Mouse (Mus musculus) stomach, embryonic 15.5 days (tissue): Measurements from ENCODE around the gene Iars2. TPM values are rescaled to one million over a fixed set of nuclear protein-coding genes. Genes with fewer than 3 reads are reported as not detected.

Source experiments
- ATAC-seq: fragments of 200-750 bp; cut with Nextera tagmentation; 2 replicates; pipeline ENCODE4 v1.8.0; 2017; ENCODE audit warnings: low read depth, moderate number of reproducible peaks, moderate TSS enrichment; ENCODE audit not compliant: insufficient read depth, low FRiP score
- H3K27ac ChIP-seq: fragments of 300-500 bp; sonication (generic); 2 replicates; pipeline ENCODE4 v1.5.1; 2015; ENCODE audit warnings: mild to moderate bottlenecking, inconsistent platforms
- H3K27me3 ChIP-seq: fragments of 300-500 bp; sonication (generic); replicated peaks from 2 replicates; pipeline ENCODE4 v1.6.1; 2015; ENCODE audit warnings: inconsistent platforms
- H3K36me3 ChIP-seq: fragments of 300-500 bp; sonication (generic); 2 replicates; pipeline ENCODE4 v1.6.1; 2015; ENCODE audit warnings: inconsistent platforms
- H3K4me1 ChIP-seq: fragments of 300-500 bp; sonication (generic); 2 replicates; pipeline ENCODE4 v1.6.1; 2015; ENCODE audit warnings: inconsistent platforms
- H3K4me2 ChIP-seq: fragments of 300-500 bp; sonication (generic); 2 replicates; pipeline ENCODE4 v1.6.1; 2015; ENCODE audit warnings: mild to moderate bottlenecking, inconsistent platforms
- H3K4me3 ChIP-seq: fragments of 300-500 bp; sonication (generic); replicated peaks from 2 replicates; pipeline ENCODE4 v1.5.1; 2015; ENCODE audit warnings: inconsistent platforms
- H3K9ac ChIP-seq: fragments of 300-500 bp; sonication (generic); 2 replicates; pipeline ENCODE4 v1.6.1; 2015; ENCODE audit warnings: inconsistent platforms
- H3K9me3 ChIP-seq: fragments of 300-500 bp; sonication (generic); 2 replicates; pipeline ENCODE4 v1.6.1; 2016; ENCODE audit warnings: inconsistent platforms
- WGBS: fragments of 180-500 bp; shearing (Covaris S2); methylation state at CpG from one replicate; pipeline ENCODE4 v1.1.7; 2015; 5-methylcytosine and 5-hydroxymethylcytosine counted together
- polyA plus RNA-seq: library from polyadenylated mRNA; unstranded; fragments of >200 nt; fragmentation: Nextera tagmentation; extraction: Ambion mirVana; gene quantifications from 2 replicates; pipeline ENCODE4 v1.2.1, GENCODE M21; 2015

The Iars2 gene
- polyA plus RNA-seq, 1 experiment from 2014 or later = 35.5 TPM

DNA sequence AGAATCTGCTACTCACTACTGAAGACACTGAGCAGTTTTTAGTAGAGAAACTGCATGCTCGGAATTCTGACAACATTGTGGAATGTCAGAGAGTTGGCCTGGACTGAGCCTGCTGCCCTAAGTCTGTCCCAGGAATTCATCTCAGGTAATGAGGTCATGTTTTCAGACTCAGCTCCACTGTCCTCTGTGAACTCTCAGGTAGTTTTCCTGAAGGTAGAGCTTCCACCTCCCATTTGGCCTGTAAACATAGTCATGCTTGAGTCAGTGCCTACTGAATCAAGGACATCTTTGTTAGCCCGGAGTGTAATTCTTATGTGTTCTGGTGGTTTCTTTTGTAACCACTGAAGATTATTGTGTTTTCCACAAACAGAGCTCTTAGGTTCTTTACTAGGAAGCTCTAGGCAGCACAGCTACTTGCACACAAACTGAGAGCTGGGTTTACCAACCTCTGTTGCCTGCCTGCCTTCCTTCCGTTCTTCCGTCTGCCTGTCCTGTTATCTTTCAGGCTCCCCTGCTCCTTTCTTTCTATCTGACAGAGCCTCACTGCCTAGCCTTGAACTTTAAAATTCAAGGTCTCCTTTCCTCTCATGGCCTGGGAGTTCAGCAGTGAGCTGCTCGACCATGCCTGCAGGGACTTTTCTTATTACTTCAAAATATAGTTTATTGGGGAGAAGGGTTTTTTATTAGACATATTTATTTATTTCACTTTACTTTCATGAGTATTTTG, 54.2 kb downstream of the Iars2 start:
- Histone ChIP-seq H3K36me3 (peaks cover 35% of the 10 kb centered on the region), H3K9me3 (no peaks in the 10 kb centered on the region), H3K9ac (no peak overlapping the region), H3K4me1 (no peaks in the 10 kb centered on the region), H3K4me3 (no peak overlapping the region), H3K27me3 (no peaks in the 10 kb centered on the region), H3K27ac (no peak overlapping the region), H3K4me2 (no peak overlapping the region)
- ATAC-seq = no peak
- WGBS = 78% methylated on average over 5 of the region's 5 CpGs

DNA sequence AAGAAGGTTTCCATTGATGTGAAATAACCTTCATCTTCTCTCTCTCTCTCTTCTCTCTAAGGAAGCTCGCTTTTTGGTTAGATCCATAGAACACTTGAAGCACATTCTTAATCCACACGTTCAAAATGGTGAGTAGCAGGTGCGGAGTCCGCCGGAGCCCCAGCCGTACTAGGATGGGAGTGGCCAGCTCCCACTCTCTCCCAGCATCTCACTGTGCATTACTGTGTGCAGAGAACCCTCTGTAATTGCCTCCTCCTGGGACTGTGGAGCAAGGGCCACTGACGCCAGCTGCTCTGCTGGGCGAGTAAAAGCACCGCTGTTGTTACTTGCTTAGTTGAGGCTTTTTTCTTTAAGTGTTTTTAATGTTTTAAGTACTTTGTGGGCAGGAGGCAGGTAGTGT, 57.8 kb downstream of the Iars2 start:
- Histone ChIP-seq H3K4me1 (no peaks in the 10 kb centered on the region), H3K27me3 (no peaks in the 10 kb centered on the region), H3K4me3 (no peak overlapping the region), H3K27ac (no peak overlapping the region), H3K9me3 (no peaks in the 10 kb centered on the region), H3K4me2 (no peak overlapping the region), H3K9ac (no peak overlapping the region), H3K36me3 (peaks cover 21% of the 10 kb centered on the region; the same call in 1 of the 2 replicates)
- no peak for ATAC-seq
- 91% methylated on average over 9 of the region's 9 CpGs for WGBS

DNA sequence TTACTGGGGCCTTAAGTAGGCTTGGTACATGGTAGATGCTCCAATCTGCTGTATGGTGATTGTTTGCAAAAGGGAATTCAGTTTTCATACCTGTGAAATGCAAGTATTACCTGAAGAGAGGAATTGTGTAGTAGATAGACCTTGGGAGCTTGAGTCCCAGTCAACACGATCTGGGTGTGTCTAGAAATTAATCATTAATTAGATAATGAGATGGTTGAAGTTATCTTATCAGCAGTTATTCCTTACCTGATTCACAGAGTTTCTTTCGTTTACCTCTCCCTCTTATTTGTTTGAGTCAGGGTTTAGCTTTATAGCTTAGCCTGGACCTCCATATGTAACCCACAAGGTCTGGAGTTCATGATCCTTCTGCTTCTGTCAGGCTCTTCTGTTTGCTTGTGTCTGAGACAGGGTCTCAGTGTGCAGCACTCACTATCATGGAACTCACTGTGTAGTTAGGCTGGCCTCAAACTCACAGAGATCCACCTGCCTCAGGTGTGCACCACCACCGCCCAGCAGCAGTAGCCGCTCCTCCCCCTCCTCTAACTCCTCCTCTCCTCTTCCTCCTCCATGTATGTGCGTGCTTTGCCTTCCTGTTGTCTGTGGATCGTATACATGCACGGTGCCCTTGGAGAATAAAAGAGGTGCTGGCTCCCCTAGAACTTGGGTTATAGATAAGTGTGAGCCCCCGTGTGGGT, 58.6 kb downstream of the Iars2 start:
- no peaks in the 10 kb centered on the region for H3K27me3 ChIP-seq
- 0 out of 2 replicates have a peak, but pooled peaks have one; percentile 47 for ATAC-seq
- WGBS = 75% methylated on average over 8 of the region's 8 CpGs
- no peak overlapping the region for H3K4me2 ChIP-seq
- H3K9ac ChIP-seq = no peak overlapping the region
- H3K4me1 ChIP-seq = no peaks in the 10 kb centered on the region
- no peak overlapping the region for H3K4me3 ChIP-seq
- H3K27ac ChIP-seq = peak overlapping the region; percentile 51; the same call in 1 of the 2 replicates
- H3K36me3 ChIP-seq = peaks cover 23% of the 10 kb centered on the region; the same call in 1 of the 2 replicates
- no peaks in the 10 kb centered on the region for H3K9me3 ChIP-seq

DNA sequence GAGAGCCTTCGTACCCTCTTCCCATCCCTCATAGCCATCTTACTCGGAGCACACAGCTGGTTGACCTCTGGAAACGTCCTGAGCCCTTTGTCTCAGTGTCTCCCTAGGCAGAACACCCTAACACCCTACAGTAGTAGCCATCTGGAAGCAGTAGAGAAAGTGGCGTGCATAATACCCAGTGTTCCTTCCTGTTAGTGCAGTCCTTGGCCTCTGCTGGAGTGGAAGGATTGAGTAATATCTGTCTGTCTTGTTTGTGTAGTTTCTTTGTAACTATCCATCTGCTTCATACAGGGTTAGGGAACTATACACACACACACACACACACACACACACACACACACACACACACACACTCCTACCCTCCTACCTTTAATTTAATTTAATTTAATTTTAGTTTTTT, 60.5 kb downstream of the Iars2 start:
- ATAC-seq = no peak
- H3K4me1 ChIP-seq = no peaks in the 10 kb centered on the region
- H3K27ac ChIP-seq = no peak overlapping the region
- no peak overlapping the region for H3K9ac ChIP-seq
- H3K4me2 ChIP-seq = no peak overlapping the region
- no peak overlapping the region for H3K4me3 ChIP-seq
- H3K9me3 ChIP-seq = no peaks in the 10 kb centered on the region
- H3K27me3 ChIP-seq = no peaks in the 10 kb centered on the region
- peaks cover 25% of the 10 kb centered on the region for H3K36me3 ChIP-seq
- WGBS = 77% methylated on average over 4 of the region's 4 CpGs

DNA sequence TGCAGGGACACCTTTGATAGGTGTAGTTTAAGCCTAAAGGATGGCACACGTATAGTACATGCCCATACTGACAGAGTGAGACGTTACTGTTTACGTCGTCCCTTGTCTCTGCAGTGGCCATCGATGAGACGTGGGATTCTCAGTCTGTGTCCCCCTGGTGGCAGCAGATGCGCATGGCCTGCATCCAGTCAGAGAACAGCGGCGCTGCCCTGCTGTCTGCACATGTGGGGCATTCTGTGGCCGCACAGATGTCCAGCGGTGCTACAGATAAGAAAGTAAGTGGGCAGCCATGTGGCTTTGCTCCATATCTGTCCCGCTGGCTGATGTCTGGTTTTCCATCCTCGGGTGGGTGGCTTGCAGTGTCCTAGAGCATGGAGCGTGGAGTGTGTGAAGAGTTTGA, 66.6 kb downstream of the Iars2 start:
- no peaks in the 10 kb centered on the region for H3K4me1 ChIP-seq
- H3K27ac ChIP-seq = no peak overlapping the region
- H3K27me3 ChIP-seq = no peaks in the 10 kb centered on the region
- no peak for ATAC-seq
- no peak overlapping the region for H3K4me2 ChIP-seq
- H3K36me3 ChIP-seq = peaks cover 31% of the 10 kb centered on the region
- H3K9me3 ChIP-seq = no peaks in the 10 kb centered on the region
- 57% methylated on average over 14 of the region's 14 CpGs for WGBS
- H3K9ac ChIP-seq = no peak overlapping the region
- no peak overlapping the region for H3K4me3 ChIP-seq

- H3K9me3 ChIP-seq = no peaks in the 10 kb centered on the region
- no peak overlapping the region for H3K27ac ChIP-seq
- H3K4me1 ChIP-seq = no peaks in the 10 kb centered on the region; the same call in 1 of the 2 replicates
- no peaks in the 10 kb centered on the region for H3K27me3 ChIP-seq
- peaks cover 16% of the 10 kb centered on the region for H3K36me3 ChIP-seq
- H3K4me2 ChIP-seq = no peak overlapping the region
- no peak for ATAC-seq
- H3K9ac ChIP-seq = no peak overlapping the region
- H3K4me3 ChIP-seq = no peak overlapping the region
- WGBS = 50% methylated on average over 3 of the region's 3 CpGs
These were observed 72.4 kb downstream of the Iars2 start for GRCm38 (mm10) chr1:185256753-185257152.

DNA sequence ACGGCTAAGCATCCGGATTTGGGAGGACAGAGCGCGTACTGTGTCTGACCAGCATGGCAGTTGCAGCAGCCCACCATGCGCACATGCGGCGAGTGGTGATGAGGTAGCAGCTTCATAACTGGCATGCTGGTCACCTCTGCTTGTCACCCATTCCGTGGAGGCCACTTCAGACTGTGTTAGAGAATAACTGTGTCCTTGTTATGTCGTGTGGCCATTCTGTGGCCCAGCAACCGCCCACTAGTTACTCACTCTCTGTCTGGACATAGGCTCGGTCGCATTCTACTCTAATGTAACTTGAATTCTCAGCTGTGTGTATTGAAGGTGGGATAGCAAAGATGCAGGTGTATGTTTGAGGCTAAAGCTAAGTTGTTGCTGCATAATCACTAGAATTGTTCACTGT, 73.9 kb downstream of the Iars2 start:
- no peaks in the 10 kb centered on the region for H3K9me3 ChIP-seq
- H3K4me3 ChIP-seq = no peak overlapping the region
- no peak overlapping the region for H3K4me2 ChIP-seq
- H3K27me3 ChIP-seq = no peaks in the 10 kb centered on the region
- WGBS = 91% methylated on average over 12 of the region's 12 CpGs
- H3K4me1 ChIP-seq = no peaks in the 10 kb centered on the region; the same call in 1 of the 2 replicates
- no peak for ATAC-seq
- H3K9ac ChIP-seq = no peak overlapping the region
- H3K27ac ChIP-seq = no peak overlapping the region
- H3K36me3 ChIP-seq = peaks cover 13% of the 10 kb centered on the region

DNA sequence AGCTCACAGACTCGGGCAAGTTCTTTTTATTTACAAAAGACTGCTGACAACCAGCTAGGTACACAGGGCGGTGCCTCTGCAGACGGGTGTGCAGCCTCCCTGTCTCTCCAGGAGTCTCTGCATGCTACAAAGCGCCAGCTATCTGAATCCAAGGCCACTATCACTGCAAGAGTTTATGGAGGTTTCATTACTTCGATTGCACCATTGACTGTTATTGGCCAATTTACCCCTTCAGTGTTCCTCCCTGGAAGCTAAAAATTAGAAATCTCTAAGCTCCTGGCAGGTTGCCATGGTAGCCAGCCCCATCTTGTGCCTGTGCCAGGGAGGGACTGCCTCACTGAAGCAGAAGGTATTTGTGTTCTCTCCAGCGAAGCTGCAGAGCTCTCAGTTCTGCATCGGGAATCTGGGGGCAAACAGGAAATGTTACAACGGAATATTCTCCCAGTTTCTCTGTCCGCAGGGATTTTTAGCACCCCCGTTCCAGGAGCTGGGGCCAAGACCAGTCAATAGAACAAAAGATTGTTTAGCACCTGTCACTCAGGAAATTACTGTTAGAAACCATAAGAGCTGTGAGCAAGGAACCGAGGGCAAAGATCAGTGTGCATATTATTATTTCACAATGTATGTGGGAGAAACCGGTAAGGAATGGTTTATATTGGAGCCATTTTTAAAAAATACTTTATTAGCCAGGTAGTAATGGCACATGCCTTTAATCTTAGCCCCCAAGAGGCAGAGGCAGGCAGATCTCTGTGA, 75.9 kb downstream of the Iars2 start:
- H3K27ac ChIP-seq = peak overlapping the region; percentile 31; the same call in 1 of the 2 replicates
- H3K4me2 ChIP-seq = no peak overlapping the region
- no peak overlapping the region for H3K4me3 ChIP-seq
- H3K9ac ChIP-seq = no peak overlapping the region
- no peaks in the 10 kb centered on the region for H3K27me3 ChIP-seq
- WGBS = 55% methylated on average over 12 of the region's 12 CpGs
- no peaks in the 10 kb centered on the region; the same call in 1 of the 2 replicates for H3K4me1 ChIP-seq
- peak; percentile 81; the same call in 1 of the 2 replicates for ATAC-seq
- H3K9me3 ChIP-seq = no peaks in the 10 kb centered on the region
- peaks cover 24% of the 10 kb centered on the region; the same call in 1 of the 2 replicates for H3K36me3 ChIP-seq

- WGBS = 74% methylated on average over 3 of the region's 3 CpGs
- H3K36me3 ChIP-seq = peaks cover 31% of the 10 kb centered on the region; the same call in 1 of the 2 replicates
- H3K27ac ChIP-seq = peak overlapping the region; percentile 31; the same call in 1 of the 2 replicates
- no peaks in the 10 kb centered on the region; the same call in 1 of the 2 replicates for H3K4me1 ChIP-seq
- H3K4me2 ChIP-seq = no peak overlapping the region
- H3K27me3 ChIP-seq = no peaks in the 10 kb centered on the region
- no peak for ATAC-seq
- H3K9ac ChIP-seq = no peak overlapping the region
- no peak overlapping the region for H3K4me3 ChIP-seq
- H3K9me3 ChIP-seq = no peaks in the 10 kb centered on the region
These were observed 76.8 kb downstream of the Iars2 start for GRCm38 (mm10) chr1:185252351-185252750.

DNA sequence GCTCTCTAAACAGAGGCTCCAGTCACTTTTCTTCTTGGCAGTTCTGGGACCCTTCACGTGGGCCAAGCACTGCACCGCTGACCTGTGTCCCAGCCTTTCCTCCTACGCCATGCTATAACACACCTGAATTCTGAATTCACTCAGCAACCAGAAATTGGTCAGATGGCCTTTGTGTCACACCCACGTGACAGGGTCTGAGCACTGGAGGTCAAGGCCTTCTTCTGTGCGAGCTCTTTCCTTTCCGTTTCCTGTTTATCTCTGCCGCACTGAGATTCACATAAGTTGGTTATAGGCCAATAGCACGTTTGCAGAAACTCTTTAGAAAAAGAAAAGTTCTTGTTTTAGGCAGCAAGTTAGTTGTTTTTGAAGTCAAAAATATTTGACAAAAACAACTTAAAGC, 80.5 kb downstream of the Iars2 start:
- no peaks in the 10 kb centered on the region; the same call in 1 of the 2 replicates for H3K4me1 ChIP-seq
- H3K27me3 ChIP-seq = no peaks in the 10 kb centered on the region
- H3K9me3 ChIP-seq = no peaks in the 10 kb centered on the region
- no peak overlapping the region for H3K4me2 ChIP-seq
- WGBS = 74% methylated on average over 8 of the region's 8 CpGs
- no peak overlapping the region for H3K9ac ChIP-seq
- H3K4me3 ChIP-seq = no peak overlapping the region
- H3K27ac ChIP-seq = no peak overlapping the region
- ATAC-seq = no peak
- peaks cover 40% of the 10 kb centered on the region; the same call in 1 of the 2 replicates for H3K36me3 ChIP-seq

GRCm38 (mm10) chr1:185247429-185248085, 81.6 kb downstream of the Iars2 start:
- 86% methylated on average over 20 of the region's 20 CpGs for WGBS
- Histone ChIP-seq H3K4me3 (no peak overlapping the region), H3K9ac (no peak overlapping the region), H3K4me2 (no peak overlapping the region), H3K36me3 (peaks cover 46% of the 10 kb centered on the region; the same call in 1 of the 2 replicates), H3K4me1 (no peaks in the 10 kb centered on the region; the same call in 1 of the 2 replicates), H3K27ac (no peak overlapping the region), H3K9me3 (no peaks in the 10 kb centered on the region), H3K27me3 (no peaks in the 10 kb centered on the region)
- no peak for ATAC-seq
